Mouse (Mus musculus) liver, embryonic 16.5 days (tissue): ENCODE results near the gene Hemk1. TPM values are rescaled to one million over a fixed set of nuclear protein-coding genes. Genes with fewer than 3 reads are reported as not detected.
A peak's percentile ranks its signal among the peaks of the same experiment; 100 is the strongest.

Source experiments
- ATAC-seq: fragments of 200-750 bp; cut with Nextera tagmentation; 2 replicates; pipeline ENCODE4 v1.8.0; 2017; ENCODE audit warnings: low read depth, mild to moderate bottlenecking, moderate number of reproducible peaks, moderate library complexity
- H3K27ac ChIP-seq: fragments of 300-500 bp; sonication (generic); 2 replicates; pipeline ENCODE4 v1.5.1; 2014; ENCODE audit warnings: mild to moderate bottlenecking, low read length
- H3K27me3 ChIP-seq: fragments of 300-500 bp; sonication (generic); 2 replicates; pipeline ENCODE4 v1.6.1; 2014; ENCODE audit warnings: low read depth, low read length, mixed read lengths; ENCODE audit not compliant: control insufficient read depth, insufficient read depth
- H3K36me3 ChIP-seq: fragments of 300-500 bp; sonication (generic); 2 replicates; pipeline ENCODE4 v1.6.1; 2014; ENCODE audit warnings: mild to moderate bottlenecking; ENCODE audit not compliant: control insufficient read depth, insufficient read depth
- H3K4me1 ChIP-seq: fragments of 300-500 bp; sonication (generic); 2 replicates; pipeline ENCODE4 v1.6.1; 2014; ENCODE audit warnings: low read depth, low read length, mixed read lengths; ENCODE audit not compliant: control insufficient read depth
- H3K4me2 ChIP-seq: fragments of 300-500 bp; sonication (generic); 2 replicates; pipeline ENCODE4 v1.6.1; 2014; ENCODE audit warnings: low read depth, low read length, mixed read lengths
- H3K4me3 ChIP-seq: fragments of 300-500 bp; sonication (generic); 2 replicates; pipeline ENCODE4 v1.5.1; 2014; ENCODE audit warnings: low read depth, mild to moderate bottlenecking, low read length
- H3K9ac ChIP-seq: fragments of 300-500 bp; sonication (generic); 2 replicates; pipeline ENCODE4 v1.6.1; 2014; ENCODE audit warnings: low read depth, low read length
- H3K9me3 ChIP-seq: fragments of 300-500 bp; sonication (generic); replicated peaks from 2 replicates; pipeline ENCODE4 v1.6.1; 2016; ENCODE audit warnings: low read length; ENCODE audit not compliant: control insufficient read depth
- WGBS: fragments of 180-500 bp; shearing (Covaris S2); extraction: QIAGEN DNeasy Blood & Tissue Kit; methylation state at CpG from one replicate; pipeline ENCODE4 v1.1.7; 2014; ENCODE audit not compliant: insufficient replicate concordance; 5-methylcytosine and 5-hydroxymethylcytosine counted together
- polyA plus RNA-seq: library from polyadenylated mRNA; unstranded; fragments of >200 nt; fragmentation: Nextera tagmentation; extraction: Ambion mirVana; gene quantifications from 2 replicates; pipeline ENCODE4 v1.2.1, GENCODE M21; 2015

Hemk1 gene
- polyA plus RNA-seq, 1 experiment from 2014 or later = 2.9 TPM

DNA sequence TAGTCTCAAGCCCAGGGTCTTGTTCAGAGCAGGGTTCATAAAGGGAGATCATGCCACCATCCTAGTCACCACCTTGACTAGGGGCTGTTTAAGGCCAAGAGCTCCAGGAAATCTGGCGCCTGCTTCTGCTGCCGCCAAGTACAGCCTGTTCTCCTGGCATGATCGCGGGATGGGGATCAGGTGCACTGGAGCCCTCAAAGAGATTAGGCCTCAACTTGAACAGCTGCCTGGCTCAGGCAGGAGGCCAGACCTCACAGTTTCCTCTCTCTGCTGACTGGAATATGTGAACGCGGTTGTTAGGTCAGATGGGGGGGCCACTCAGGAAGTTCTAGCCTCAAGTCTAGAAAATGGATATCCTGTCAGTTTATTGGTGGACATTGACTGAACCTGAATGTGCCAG lies 14.6 kb downstream of the Hemk1 start:
- H3K9me3 ChIP-seq = no peaks in the 10 kb centered on the region
- no peaks in the 10 kb centered on the region for H3K36me3 ChIP-seq
- H3K27ac ChIP-seq = no peak overlapping the region
- no peak for ATAC-seq
- H3K27me3 ChIP-seq = no peaks in the 10 kb centered on the region
- H3K4me3 ChIP-seq = no peak overlapping the region
- H3K9ac ChIP-seq = no peak overlapping the region
- no peaks in the 10 kb centered on the region for H3K4me1 ChIP-seq
- 24% methylated on average over 6 of the region's 6 CpGs for WGBS
- no peak overlapping the region for H3K4me2 ChIP-seq

DNA sequence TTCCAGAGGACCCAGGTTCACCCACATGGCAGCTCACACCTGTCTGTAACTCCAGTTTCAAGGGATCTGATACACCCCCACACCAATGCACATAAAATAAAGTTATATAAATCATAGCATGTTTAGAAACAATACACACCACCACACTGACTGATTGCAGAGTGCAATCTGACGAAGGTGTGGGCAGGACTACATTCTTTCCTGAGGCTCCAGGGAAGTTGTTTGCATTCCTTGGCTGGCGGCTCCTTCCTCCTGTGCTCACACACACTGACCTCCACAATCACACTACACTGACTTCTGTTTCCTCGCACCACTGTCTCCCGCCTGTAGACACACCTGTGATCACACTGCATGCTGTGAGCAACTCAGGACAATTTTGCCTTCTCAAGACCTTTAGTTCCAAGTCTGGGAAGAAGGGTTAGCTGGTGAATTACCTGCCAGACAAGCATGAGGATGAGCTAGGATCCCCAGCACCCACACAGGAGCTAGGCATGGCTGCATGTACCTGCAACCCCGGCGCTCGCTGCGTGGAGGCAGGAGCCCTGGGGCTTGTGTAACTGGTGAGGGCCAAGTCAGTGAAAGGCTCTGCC lies 15.6 kb downstream of the Hemk1 start:
- Histone ChIP-seq H3K36me3 (no peaks in the 10 kb centered on the region), H3K27me3 (no peaks in the 10 kb centered on the region), H3K4me2 (no peak overlapping the region), H3K4me3 (no peak overlapping the region), H3K27ac (no peak overlapping the region), H3K4me1 (no peaks in the 10 kb centered on the region), H3K9me3 (no peaks in the 10 kb centered on the region), H3K9ac (no peak overlapping the region)
- 76% methylated on average over 8 of the region's 8 CpGs for WGBS
- ATAC-seq = no peak

DNA sequence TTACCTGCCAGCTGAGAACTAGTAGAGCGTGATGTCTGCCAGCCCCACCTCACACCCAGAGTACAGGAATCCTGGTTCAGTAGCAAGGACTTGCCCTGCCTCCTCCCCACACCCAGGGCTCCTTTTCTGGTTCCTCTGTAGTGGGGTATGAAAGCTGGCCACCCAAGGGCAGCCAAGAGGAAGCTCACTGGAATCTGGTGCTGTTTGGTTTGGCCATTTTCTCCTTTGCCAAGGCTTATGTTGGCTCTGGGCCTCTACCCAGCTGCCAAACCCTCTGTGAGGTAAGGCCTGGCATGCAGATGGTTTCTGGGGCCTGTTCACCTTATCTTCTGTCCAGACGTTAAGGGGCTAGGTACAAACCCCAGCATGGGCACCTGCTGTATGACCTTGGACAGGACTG lies 22.4 kb downstream of the Hemk1 start:
- no peak overlapping the region for H3K4me2 ChIP-seq
- no peaks in the 10 kb centered on the region for H3K36me3 ChIP-seq
- no peak overlapping the region for H3K4me3 ChIP-seq
- ATAC-seq = no peak
- H3K9me3 ChIP-seq = no peaks in the 10 kb centered on the region
- H3K9ac ChIP-seq = no peak overlapping the region
- WGBS = 55% methylated on average over 2 of the region's 2 CpGs
- no peak overlapping the region for H3K27ac ChIP-seq
- H3K27me3 ChIP-seq = no peaks in the 10 kb centered on the region
- peaks cover 13% of the 10 kb centered on the region for H3K4me1 ChIP-seq

DNA sequence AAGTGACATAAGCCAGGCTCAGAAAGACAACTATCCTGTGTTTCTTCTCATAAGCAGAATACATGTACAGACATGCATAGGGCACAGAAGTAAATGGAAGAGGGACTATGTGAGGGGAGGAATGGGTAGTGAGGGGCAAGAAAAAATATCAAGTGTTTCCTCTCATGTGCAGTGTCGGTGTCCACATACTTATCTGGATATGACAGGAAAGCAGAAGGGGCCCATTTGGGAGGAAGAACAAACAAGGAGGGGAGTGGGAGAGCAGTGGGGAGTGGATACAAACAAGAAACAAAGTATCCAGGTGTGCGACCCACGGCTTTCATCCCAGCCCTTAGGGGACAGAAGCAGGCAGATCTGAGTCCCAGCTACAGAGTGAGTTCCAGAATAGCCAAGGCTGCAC lies 24.2 kb downstream of the Hemk1 start:
- Histone ChIP-seq H3K9ac (no peak overlapping the region), H3K9me3 (no peaks in the 10 kb centered on the region), H3K4me3 (no peak overlapping the region), H3K4me1 (peaks cover 13% of the 10 kb centered on the region), H3K27me3 (no peaks in the 10 kb centered on the region), H3K4me2 (no peak overlapping the region), H3K27ac (no peak overlapping the region), H3K36me3 (no peaks in the 10 kb centered on the region)
- WGBS = 43% methylated on average over 3 of the region's 3 CpGs
- ATAC-seq = no peak

DNA sequence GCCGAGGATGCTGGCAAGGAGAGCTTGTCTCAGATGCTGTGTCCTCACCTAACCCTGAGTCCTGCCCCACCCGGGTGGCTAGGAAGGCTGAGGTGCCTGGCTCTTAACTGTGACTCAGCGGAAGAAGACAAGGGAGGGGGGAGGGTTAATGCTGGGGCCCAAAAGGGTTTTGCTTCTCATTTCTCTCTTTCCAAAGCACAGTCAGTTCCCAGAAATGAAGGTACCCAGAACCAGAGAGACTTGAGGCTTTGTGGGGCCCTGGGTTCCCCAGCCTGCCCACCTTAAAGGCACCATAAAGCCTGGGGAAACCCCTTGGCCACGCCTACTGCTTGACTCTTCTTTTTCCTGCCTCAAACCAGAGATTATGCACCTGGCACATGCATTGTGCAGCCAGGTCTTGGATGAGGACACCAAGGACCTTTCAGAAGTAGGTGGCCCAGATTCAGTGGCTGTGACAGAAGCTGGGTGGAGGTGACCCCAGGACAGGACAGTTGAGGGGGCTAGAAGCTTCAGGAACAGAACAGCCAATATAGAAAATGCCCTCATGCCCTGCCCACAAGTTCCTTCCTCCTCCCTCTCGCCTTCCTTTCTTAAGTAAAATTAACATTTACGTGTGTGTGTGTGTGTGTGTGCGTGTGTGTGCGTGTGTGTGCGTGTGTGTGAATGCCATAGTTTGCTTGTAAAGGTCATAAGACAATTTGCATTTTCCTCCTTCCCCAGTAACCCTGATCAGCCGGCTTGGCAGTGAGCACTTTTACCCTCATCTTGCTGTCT lies 25.2 kb downstream of the Hemk1 start:
- Histone ChIP-seq H3K27ac (peak overlapping the region; percentile 76), H3K4me1 (peaks cover 19% of the 10 kb centered on the region), H3K36me3 (no peaks in the 10 kb centered on the region), H3K9me3 (no peaks in the 10 kb centered on the region), H3K4me3 (0 out of 2 replicates have a peak overlapping the region, but pooled peaks have one; percentile 9), H3K4me2 (peak overlapping the region; percentile 22; the same call in 1 of the 2 replicates), H3K27me3 (no peaks in the 10 kb centered on the region), H3K9ac (no peak overlapping the region)
- peak; percentile 77 for ATAC-seq
- WGBS = 12% methylated on average over 10 of the region's 10 CpGs

DNA sequence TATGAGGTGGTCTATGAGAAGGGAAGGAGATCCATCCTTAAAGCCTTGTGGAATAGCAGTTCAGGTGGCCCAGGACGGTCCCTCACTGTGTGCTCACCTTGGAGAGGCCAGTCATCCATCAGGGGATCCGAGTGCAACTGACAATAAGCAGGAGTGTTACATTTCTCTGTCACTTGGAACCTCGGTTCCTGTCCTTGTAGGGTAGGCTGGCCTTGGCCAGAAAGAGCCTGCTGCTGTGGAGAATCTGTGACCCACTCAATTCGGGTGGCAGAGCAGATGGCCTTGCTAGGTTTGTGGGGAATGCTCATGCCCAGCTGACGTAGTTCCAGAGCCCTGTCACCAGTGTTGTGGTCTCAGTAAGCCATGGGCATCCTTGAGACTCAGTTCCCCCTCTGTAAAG lies 28.6 kb downstream of the Hemk1 start:
- 64% methylated on average over 5 of the region's 5 CpGs for WGBS

DNA sequence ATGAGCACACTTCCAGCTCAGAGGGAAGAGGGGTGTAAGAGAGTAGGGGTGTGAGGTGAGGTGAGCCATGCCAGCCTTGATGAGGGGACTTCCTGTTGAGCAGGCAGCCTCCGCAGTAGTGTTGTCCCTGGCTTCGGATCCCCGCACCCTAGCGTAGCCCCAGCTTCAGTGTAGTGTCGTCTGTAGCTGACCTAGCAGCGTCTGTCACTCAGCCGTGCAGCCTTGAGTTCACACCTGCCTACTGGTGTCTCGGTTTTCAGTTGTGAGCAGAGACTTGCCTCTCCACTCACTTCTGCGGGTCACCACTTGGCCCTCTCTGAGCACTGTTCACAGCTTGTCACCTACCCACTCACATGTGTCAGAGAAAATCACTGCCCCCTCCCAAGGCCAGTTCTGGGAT lies 29.0 kb downstream of the Hemk1 start:
- Histone ChIP-seq H3K27me3 (no peaks in the 10 kb centered on the region), H3K9ac (no peak overlapping the region), H3K4me1 (peaks cover 49% of the 10 kb centered on the region), H3K4me3 (no peak overlapping the region), H3K36me3 (no peaks in the 10 kb centered on the region), H3K4me2 (no peak overlapping the region), H3K27ac (no peak overlapping the region), H3K9me3 (no peaks in the 10 kb centered on the region)
- WGBS = 76% methylated on average over 9 of the region's 9 CpGs
- ATAC-seq = no peak

More for the DNA sequence above, 28.6 kb downstream of the Hemk1 start:
- Histone ChIP-seq H3K4me2 (no peak overlapping the region), H3K9me3 (no peaks in the 10 kb centered on the region), H3K27ac (no peak overlapping the region), H3K9ac (no peak overlapping the region), H3K36me3 (no peaks in the 10 kb centered on the region), H3K27me3 (no peaks in the 10 kb centered on the region), H3K4me3 (no peak overlapping the region), H3K4me1 (peaks cover 44% of the 10 kb centered on the region)
- ATAC-seq = no peak

DNA sequence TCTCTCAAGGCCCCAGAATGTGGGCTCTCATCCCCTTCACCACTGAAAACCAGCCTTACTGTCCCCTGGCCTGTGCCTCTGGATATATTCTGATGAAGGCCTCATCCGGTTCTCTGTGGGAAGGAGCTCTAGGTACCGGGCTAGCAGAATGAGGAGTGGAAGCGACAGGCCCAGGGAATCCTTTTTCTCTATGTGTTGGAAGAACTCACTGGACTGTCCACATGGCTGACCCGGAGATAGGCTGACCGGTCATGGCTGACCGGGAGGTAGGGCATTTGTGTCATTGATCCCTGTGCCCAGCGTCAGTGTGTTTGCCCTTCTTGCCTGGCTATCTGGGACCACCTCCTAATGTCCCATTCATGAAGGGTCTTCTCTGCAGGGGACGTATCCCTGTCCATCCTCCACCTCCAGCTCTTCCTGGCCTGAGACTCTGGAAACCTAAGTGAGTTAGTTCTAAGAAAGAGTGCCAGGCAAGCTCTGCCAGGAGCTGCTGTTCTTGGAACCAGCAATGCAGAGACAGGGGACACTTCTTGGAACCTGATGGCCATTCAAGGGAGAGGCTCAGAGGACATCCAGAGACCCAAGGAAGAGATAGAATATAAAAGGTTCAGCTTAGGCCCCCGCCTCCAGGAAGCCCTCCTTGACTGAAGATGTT lies 29.7 kb downstream of the Hemk1 start:
- Histone ChIP-seq H3K4me3 (no peak overlapping the region), H3K9me3 (no peaks in the 10 kb centered on the region), H3K4me2 (no peak overlapping the region), H3K27me3 (no peaks in the 10 kb centered on the region), H3K4me1 (peaks cover 56% of the 10 kb centered on the region), H3K27ac (0 out of 2 replicates have a peak overlapping the region, but pooled peaks have one; percentile 20), H3K9ac (no peak overlapping the region), H3K36me3 (no peaks in the 10 kb centered on the region)
- no peak for ATAC-seq
- WGBS = 72% methylated on average over 9 of the region's 9 CpGs

DNA sequence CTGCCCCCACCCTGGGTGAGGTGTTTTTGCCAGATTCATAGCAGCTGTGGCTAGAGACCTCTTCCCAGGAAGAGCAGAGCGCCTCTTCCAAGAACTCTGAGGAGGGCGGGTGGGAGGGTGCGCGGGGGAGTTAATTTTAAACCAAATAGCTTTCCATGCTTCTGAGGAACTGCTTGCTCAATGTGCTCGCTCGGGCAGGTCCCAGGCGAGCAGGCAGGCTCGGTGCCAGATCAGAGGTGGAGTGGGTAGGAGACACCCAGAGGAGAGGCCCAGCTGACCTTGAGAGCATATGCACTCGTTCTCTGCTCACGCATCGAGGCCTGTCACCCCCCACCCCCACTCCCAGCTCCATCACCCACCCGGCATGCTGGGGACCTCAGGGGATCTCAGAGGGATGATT lies 30.3 kb downstream of the Hemk1 start:
- ATAC-seq = peak; percentile 40
- peaks cover 53% of the 10 kb centered on the region for H3K4me1 ChIP-seq

More for the DNA sequence above, 30.3 kb downstream of the Hemk1 start:
- Histone ChIP-seq H3K36me3 (no peaks in the 10 kb centered on the region), H3K4me2 (peak overlapping the region; percentile 46), H3K27ac (peak overlapping the region; percentile 63), H3K9ac (peak overlapping the region; percentile 33), H3K27me3 (no peaks in the 10 kb centered on the region), H3K4me3 (no peak overlapping the region), H3K9me3 (no peaks in the 10 kb centered on the region)
- 43% methylated on average over 12 of the region's 12 CpGs for WGBS
